Mouse (Mus musculus): Measurements from ENCODE around the gene Msmb.

DNA sequence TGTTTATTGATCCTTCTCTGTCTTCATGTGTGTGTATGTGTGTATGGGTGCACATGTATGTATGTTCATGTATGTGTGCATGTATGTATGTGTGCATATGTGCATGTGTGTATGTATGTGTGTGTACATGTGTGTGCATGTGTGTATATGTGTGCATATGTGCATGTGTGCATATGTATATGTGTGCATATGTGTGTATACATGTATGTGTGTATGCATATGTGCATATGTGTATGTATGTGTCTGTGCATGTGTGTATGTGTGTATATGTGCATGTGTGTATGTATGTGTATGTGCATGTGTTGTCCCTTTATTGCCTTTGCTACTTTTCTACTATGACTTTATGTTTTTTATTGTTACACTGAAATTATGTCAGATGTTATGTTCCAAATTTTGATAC is 2.9 kb downstream of the Msmb start:
- TF ChIP-seq CTCF (conservative IDR thresholded peaks at IDR 0.05; ENCODE audit: low read length) (no peak), NANOG (IDR thresholded peaks at IDR 0.05; ENCODE audit: borderline replicate concordance, low read length) (no peak), POU5F1 (IDR thresholded peaks at IDR 0.05; ENCODE audit: borderline replicate concordance, low read length) (no peak)
